Mouse (Mus musculus): ENCODE data around the gene Zmynd12.
A peak's percentile ranks its signal among the peaks of the same experiment; 100 is the strongest.

The Zmynd12 gene

GRCm38 (mm10) chr4:119447786-119448185 is 25.2 kb downstream of the Zmynd12 start:
- DNase-seq (ENCODE audit: low spot score): no peak

GRCm38 (mm10) chr4:119450436-119450835 is 27.8 kb downstream of the Zmynd12 start:
- DNase-seq (ENCODE audit: low spot score): no peak

GRCm38 (mm10) chr4:119453128-119453527 is 30.5 kb downstream of the Zmynd12 start:
- no peak for DNase-seq (ENCODE audit: low spot score)

- DNase-seq (ENCODE audit: low spot score): no peak
Measured at GRCm38 (mm10) chr4:119453533-119453932, 30.9 kb downstream of the Zmynd12 start.

GRCm38 (mm10) chr4:119460296-119460695 is 37.7 kb downstream of the Zmynd12 start:
- no peak for DNase-seq (ENCODE audit: low spot score)

- DNase-seq (ENCODE audit: low spot score): no peak
Measured at GRCm38 (mm10) chr4:119460728-119461141, 38.1 kb downstream of the Zmynd12 start.

GRCm38 (mm10) chr4:119462457-119462856 is 39.8 kb downstream of the Zmynd12 start:
- DNase-seq (ENCODE audit: low spot score): no peak

GRCm38 (mm10) chr4:119462858-119463755 is 40.5 kb downstream of the Zmynd12 start:
- peak; percentile 54 for DNase-seq (ENCODE audit: low spot score)

- DNase-seq (ENCODE audit: low spot score): no peak
Measured at GRCm38 (mm10) chr4:119463756-119464419, 41.3 kb downstream of the Zmynd12 start.

GRCm38 (mm10) chr4:119465841-119466240 is 43.2 kb downstream of the Zmynd12 start:
- DNase-seq (ENCODE audit: low spot score): no peak

- no peak for DNase-seq (ENCODE audit: low spot score)
Measured at GRCm38 (mm10) chr4:119467720-119468380, 45.2 kb downstream of the Zmynd12 start.

GRCm38 (mm10) chr4:119472545-119472944 is 49.9 kb downstream of the Zmynd12 start:
- DNase-seq (ENCODE audit: low spot score): no peak

- no peak for DNase-seq (ENCODE audit: low spot score)
Measured at GRCm38 (mm10) chr4:119473150-119473549, 50.5 kb downstream of the Zmynd12 start.

GRCm38 (mm10) chr4:119483051-119483450 is 60.4 kb downstream of the Zmynd12 start:
- peak; percentile 21 for DNase-seq (ENCODE audit: low spot score)

GRCm38 (mm10) chr4:119484882-119485281 is 62.3 kb downstream of the Zmynd12 start:
- no peak for DNase-seq (ENCODE audit: low spot score)

- no peak for DNase-seq (ENCODE audit: low spot score)
Measured at GRCm38 (mm10) chr4:119489666-119490065, 67.1 kb downstream of the Zmynd12 start.

- no peak for DNase-seq (ENCODE audit: low spot score)
Measured at GRCm38 (mm10) chr4:119490806-119491205, 68.2 kb downstream of the Zmynd12 start.

- DNase-seq (ENCODE audit: low spot score): peak; percentile 56
Measured at GRCm38 (mm10) chr4:119492291-119492932, 69.8 kb downstream of the Zmynd12 start, which contains the start of gene Rimkla. Rimkla (minus strand) TSS chr4:119492628.

- DNase-seq (ENCODE audit: low spot score): no peak
Measured at GRCm38 (mm10) chr4:119492933-119493327, 70.3 kb downstream of the Zmynd12 start.

GRCm38 (mm10) chr4:119498319-119498848 is 75.8 kb downstream of the Zmynd12 start:
- no peak for DNase-seq (ENCODE audit: low spot score)

- no peak for DNase-seq (ENCODE audit: low spot score)
Measured at GRCm38 (mm10) chr4:119511591-119511990, 89.0 kb downstream of the Zmynd12 start.

- no peak for DNase-seq (ENCODE audit: low spot score)
Measured at GRCm38 (mm10) chr4:119512731-119513141, 90.1 kb downstream of the Zmynd12 start.

Data from ovary, adult 18-20 months (tissue).